Mouse (Mus musculus) kidney, adult 18-20 months (tissue): ENCODE results near the gene Smyd5.
A peak's percentile ranks its signal among the peaks of the same experiment; 100 is the strongest.

Source experiments
- DNase-seq: peaks from one replicate; pipeline ENCODE4 v3.0.0; 2021

The Smyd5 gene

GRCm38 (mm10) chr6:85431842-85432431, at the start of gene Smyd5:
Gene Smyd5, plus strand, starts transcription at chr6:85431989.
- DNase-seq: peak; percentile 90

GRCm38 (mm10) chr6:85382791-85383190, 49.0 kb upstream of the Smyd5 start:
- no peak for DNase-seq

- no peak for DNase-seq
Measured at GRCm38 (mm10) chr6:85388608-85389007, 43.2 kb upstream of the Smyd5 start.

- DNase-seq: peak; percentile 79
Measured at GRCm38 (mm10) chr6:85391803-85392202, 40.0 kb upstream of the Smyd5 start.

GRCm38 (mm10) chr6:85395360-85395759, 36.4 kb upstream of the Smyd5 start:
- DNase-seq: no peak

GRCm38 (mm10) chr6:85397165-85397564, 34.6 kb upstream of the Smyd5 start:
- DNase-seq: peak; percentile 79

GRCm38 (mm10) chr6:85399715-85400114, 32.1 kb upstream of the Smyd5 start:
- DNase-seq: peak; percentile 42

GRCm38 (mm10) chr6:85402613-85403012, 29.2 kb upstream of the Smyd5 start:
- DNase-seq: no peak

- no peak for DNase-seq
Measured at GRCm38 (mm10) chr6:85403039-85403438, 28.8 kb upstream of the Smyd5 start.

GRCm38 (mm10) chr6:85409003-85409402, 22.8 kb upstream of the Smyd5 start:
- DNase-seq: no peak

- peak; percentile 56 for DNase-seq
Measured at GRCm38 (mm10) chr6:85410771-85411273, 21.0 kb upstream of the Smyd5 start.

- no peak for DNase-seq
Measured at GRCm38 (mm10) chr6:85415829-85416228, 16.0 kb upstream of the Smyd5 start.

GRCm38 (mm10) chr6:85419150-85419549, 12.6 kb upstream of the Smyd5 start:
- no peak for DNase-seq

GRCm38 (mm10) chr6:85423836-85424379, 7.9 kb upstream of the Smyd5 start, which contains the start of gene Noto:
Gene Noto, plus strand, starts transcription at chr6:85423886.
- DNase-seq: no peak

- DNase-seq: no peak
Measured at GRCm38 (mm10) chr6:85431274-85431841, 431 bp upstream of the Smyd5 start.

- DNase-seq: no peak
Measured at GRCm38 (mm10) chr6:85433865-85434264, 2.1 kb downstream of the Smyd5 start.

GRCm38 (mm10) chr6:85436204-85436603, 4.4 kb downstream of the Smyd5 start:
- DNase-seq: no peak

GRCm38 (mm10) chr6:85436631-85437030, 4.8 kb downstream of the Smyd5 start:
- DNase-seq: no peak

- DNase-seq: no peak
Measured at GRCm38 (mm10) chr6:85441142-85441541, 9.4 kb downstream of the Smyd5 start.

GRCm38 (mm10) chr6:85443488-85444233, 11.9 kb downstream of the Smyd5 start:
- DNase-seq: no peak

- no peak for DNase-seq
Measured at GRCm38 (mm10) chr6:85444266-85444965, 12.6 kb downstream of the Smyd5 start.

- no peak for DNase-seq
Measured at GRCm38 (mm10) chr6:85445286-85445685, 13.5 kb downstream of the Smyd5 start.

- no peak for DNase-seq
Measured at GRCm38 (mm10) chr6:85447351-85447750, 15.6 kb downstream of the Smyd5 start.
